Mouse (Mus musculus) heart, adult 11 months (tissue): ENCODE data around the gene Krtap5-2.

Experiments
- DNase-seq: peaks from one replicate; pipeline ENCODE4 v3.0.0; 2022

Krtap5-2 gene

DNA sequence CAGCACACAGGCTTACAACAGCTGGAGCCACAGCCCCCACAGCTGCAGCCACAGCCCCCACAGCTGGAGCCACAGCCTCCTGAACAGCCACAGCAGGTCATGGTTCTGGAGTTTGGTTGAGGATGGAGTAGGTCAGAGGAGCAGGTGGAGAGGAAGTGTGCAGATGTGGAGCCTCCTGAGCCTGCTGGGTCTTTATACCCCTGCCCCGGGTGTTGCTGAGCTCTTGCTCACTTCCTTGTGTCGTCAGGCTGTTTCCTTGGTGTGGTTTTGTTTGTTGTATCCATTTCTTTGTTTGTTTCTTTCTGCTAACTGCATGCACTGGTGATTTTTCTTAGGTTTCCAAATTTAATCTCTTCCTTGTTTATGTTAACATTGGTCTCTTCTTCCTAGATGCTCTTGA is 39.9 kb downstream of the Krtap5-2 start, which contains the start of gene Gm39115:
Gm39115 (minus strand) TSS at position 101 of the 400 bp plus-strand sequence.
- DNase-seq = peak; percentile 74

DNA sequence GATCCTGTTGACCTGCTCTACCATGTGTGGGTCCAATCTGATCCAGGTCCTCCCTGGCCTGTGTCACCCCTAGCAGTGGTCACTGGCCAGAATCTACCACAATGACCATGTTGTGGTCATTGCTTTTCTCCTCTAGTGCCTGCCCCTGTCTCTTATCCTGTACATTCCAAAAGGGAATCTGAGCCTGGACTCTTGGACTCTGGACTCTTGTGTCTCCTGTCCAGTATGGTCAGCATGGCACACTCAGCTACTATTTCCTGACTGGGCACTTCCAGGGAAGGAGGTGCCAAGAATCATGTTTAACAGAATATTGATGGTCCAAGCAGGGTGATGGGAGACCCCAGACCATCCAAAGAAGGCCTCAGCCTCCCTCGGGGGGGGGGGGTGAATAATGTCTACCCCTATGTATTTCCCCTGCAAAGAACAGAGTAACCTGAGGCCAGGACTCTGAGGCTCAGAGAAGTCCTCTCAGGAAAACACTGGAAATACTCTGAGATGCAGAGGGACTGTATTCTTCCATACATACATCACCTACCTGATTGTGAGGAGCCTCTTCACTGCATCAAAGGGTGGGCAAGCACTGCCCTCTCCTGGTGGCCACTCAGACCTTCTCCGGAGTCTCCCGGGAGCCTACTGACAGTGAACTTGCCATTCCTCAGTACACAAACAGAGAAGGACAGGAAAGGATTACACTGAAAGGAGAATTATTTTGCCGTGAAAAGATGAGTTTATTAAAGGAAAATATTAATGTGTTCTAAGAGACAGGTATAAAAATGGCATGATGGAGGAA is 41.4 kb downstream of the Krtap5-2 start:
- DNase-seq = peak; percentile 64

DNA sequence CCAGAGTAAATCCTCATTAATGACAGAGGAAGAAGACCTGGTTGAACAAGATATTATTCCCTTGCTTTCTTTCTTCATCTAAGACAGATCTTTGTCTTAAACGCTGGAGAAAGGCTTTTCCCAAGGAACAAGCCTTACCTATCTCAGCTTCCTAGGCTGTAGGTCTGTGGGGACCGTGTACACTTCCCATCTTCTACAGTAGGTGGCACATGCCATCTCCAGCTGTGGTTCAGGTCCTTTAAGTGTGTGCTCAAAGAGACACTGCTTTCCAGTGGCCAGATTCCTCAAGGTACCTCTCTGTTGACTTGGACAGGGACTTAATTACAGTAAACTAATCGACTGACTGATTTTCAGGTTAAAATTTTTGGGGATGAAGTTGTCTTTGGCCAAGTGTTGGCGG is 47.0 kb downstream of the Krtap5-2 start:
- DNase-seq = peak; percentile 44
